Mouse (Mus musculus) heart, embryonic 11.5 days (tissue): ENCODE results near the gene Morn1. TPM values are rescaled to one million over a fixed set of nuclear protein-coding genes. Genes with fewer than 3 reads are reported as not detected.
A peak's percentile ranks its signal among the peaks of the same experiment; 100 is the strongest.

Experiments used
- ATAC-seq: fragments of 200-750 bp; cut with Nextera tagmentation; replicated peaks from 2 replicates; pipeline ENCODE4 v1.8.0; 2017; ENCODE audit warnings: moderate library complexity; ENCODE audit not compliant: insufficient number of reproducible peaks, low FRiP score, low TSS enrichment
- H3K27ac ChIP-seq: fragments of 300-500 bp; sonication (generic); 2 replicates; pipeline ENCODE4 v1.5.1; 2014; ENCODE audit warnings: mild to moderate bottlenecking, low read depth, low read length
- H3K27me3 ChIP-seq: fragments of 300-500 bp; sonication (generic); 2 replicates; pipeline ENCODE4 v1.6.1; 2014; ENCODE audit warnings: mild to moderate bottlenecking, low read length, mixed read lengths; ENCODE audit not compliant: control insufficient read depth, insufficient read depth
- H3K36me3 ChIP-seq: fragments of 300-500 bp; sonication (generic); 2 replicates; pipeline ENCODE4 v1.6.1; 2014; ENCODE audit warnings: mild to moderate bottlenecking, low read length, moderate library complexity, mixed read lengths; ENCODE audit not compliant: control insufficient read depth, insufficient read depth
- H3K4me1 ChIP-seq: fragments of 300-500 bp; sonication (generic); 2 replicates; pipeline ENCODE4 v1.6.1; 2014; ENCODE audit warnings: low read length; ENCODE audit not compliant: control insufficient read depth, insufficient read depth
- H3K4me2 ChIP-seq: fragments of 300-500 bp; sonication (generic); 2 replicates; pipeline ENCODE4 v1.6.1; 2014; ENCODE audit warnings: mild to moderate bottlenecking, moderate library complexity
- H3K4me3 ChIP-seq: fragments of 300-500 bp; sonication (generic); 2 replicates; pipeline ENCODE4 v1.5.1; 2014; ENCODE audit warnings: low read depth, low read length
- H3K9ac ChIP-seq: fragments of 300-500 bp; sonication (generic); 2 replicates; pipeline ENCODE4 v1.6.1; 2014; ENCODE audit warnings: mild to moderate bottlenecking, low read depth, low read length, moderate library complexity
- H3K9me3 ChIP-seq: fragments of 300-500 bp; sonication (generic); replicated peaks from 2 replicates; pipeline ENCODE4 v1.6.1; 2016; ENCODE audit warnings: low read length; ENCODE audit not compliant: control insufficient read depth
- WGBS: fragments of 180-500 bp; shearing (Covaris S2); extraction: QIAGEN DNeasy Blood & Tissue Kit; methylation state at CpG from one replicate; pipeline ENCODE4 v1.1.7; 2014; ENCODE audit not compliant: insufficient replicate concordance; 5-methylcytosine and 5-hydroxymethylcytosine counted together
- polyA plus RNA-seq: library from polyadenylated mRNA; unstranded; fragments of >200 nt; fragmentation: Nextera tagmentation; extraction: Ambion mirVana; gene quantifications from 2 replicates; pipeline ENCODE4 v1.2.1, GENCODE M21; 2014

Gene Morn1
- polyA plus RNA-seq, 1 experiment from 2014 or later = 2.9 TPM

- no peaks in the 10 kb centered on the region for H3K9me3 ChIP-seq
- no peak overlapping the region for H3K9ac ChIP-seq
- no peak overlapping the region for H3K4me3 ChIP-seq
- H3K27me3 ChIP-seq = peaks cover 11% of the 10 kb centered on the region; the same call in 1 of the 2 replicates
- WGBS = 46% methylated on average over 10 of the region's 10 CpGs
- H3K4me1 ChIP-seq = no peaks in the 10 kb centered on the region
- no peak overlapping the region for H3K4me2 ChIP-seq
- ATAC-seq = no peak
- H3K36me3 ChIP-seq = no peaks in the 10 kb centered on the region
- no peak overlapping the region for H3K27ac ChIP-seq
Observed at GRCm38 (mm10) chr4:155058325-155058724, 28.1 kb upstream of the Morn1 start.

- Histone ChIP-seq H3K4me2 (no peak overlapping the region), H3K27ac (no peak overlapping the region), H3K9ac (no peak overlapping the region), H3K4me1 (peaks cover 16% of the 10 kb centered on the region), H3K27me3 (0 out of 2 replicates have a peak, but pooled peaks cover 3% of the 10 kb centered on the region), H3K36me3 (peaks cover 2% of the 10 kb centered on the region; the same call in 1 of the 2 replicates), H3K9me3 (no peaks in the 10 kb centered on the region), H3K4me3 (no peak overlapping the region)
- WGBS = 36% methylated on average over 3 of the region's 3 CpGs
- no peak for ATAC-seq
Observed at GRCm38 (mm10) chr4:155063895-155064294, 22.5 kb upstream of the Morn1 start.

GRCm38 (mm10) chr4:155064474-155064873 lies 21.9 kb upstream of the Morn1 start:
- no peak for ATAC-seq
- H3K4me2 ChIP-seq = no peak overlapping the region
- WGBS = 39% methylated on average over 2 of the region's 2 CpGs
- H3K4me1 ChIP-seq = peaks cover 16% of the 10 kb centered on the region
- H3K9me3 ChIP-seq = no peaks in the 10 kb centered on the region
- 0 out of 2 replicates have a peak, but pooled peaks cover 3% of the 10 kb centered on the region for H3K27me3 ChIP-seq
- H3K27ac ChIP-seq = no peak overlapping the region
- peaks cover 5% of the 10 kb centered on the region for H3K36me3 ChIP-seq
- no peak overlapping the region for H3K4me3 ChIP-seq
- H3K9ac ChIP-seq = no peak overlapping the region

GRCm38 (mm10) chr4:155065970-155066833 lies 20.2 kb upstream of the Morn1 start:
- peaks cover 16% of the 10 kb centered on the region for H3K4me1 ChIP-seq
- H3K27ac ChIP-seq = 0 out of 2 replicates have a peak overlapping the region, but pooled peaks have one; percentile 35
- 4% methylated on average over 15 of the region's 15 CpGs for WGBS
- 0 out of 2 replicates have a peak, but pooled peaks cover 3% of the 10 kb centered on the region for H3K27me3 ChIP-seq
- H3K9me3 ChIP-seq = no peaks in the 10 kb centered on the region
- peak overlapping the region; percentile 55 for H3K4me3 ChIP-seq
- peaks cover 20% of the 10 kb centered on the region for H3K36me3 ChIP-seq
- H3K4me2 ChIP-seq = peak overlapping the region; percentile 89
- H3K9ac ChIP-seq = no peak overlapping the region
- peak; percentile 14 for ATAC-seq

- H3K4me2 ChIP-seq = peak within 1 kb of the TSS; percentile 89
- WGBS = under 1% methylated on average over 48 of the region's 48 CpGs
- peak within 1 kb of the TSS; percentile 81 for H3K9ac ChIP-seq
- peaks cover 16% of the 10 kb centered on the region for H3K4me1 ChIP-seq
- H3K27me3 ChIP-seq = no peaks in the 10 kb centered on the region
- peak within 1 kb of the TSS; percentile 35 for H3K27ac ChIP-seq
- peak within 1 kb of the TSS; percentile 55 for H3K4me3 ChIP-seq
- H3K9me3 ChIP-seq = no peaks in the 10 kb centered on the region
- H3K36me3 ChIP-seq = peaks cover 28% of the 10 kb centered on the region
- ATAC-seq = peak; percentile 91
Observed at GRCm38 (mm10) chr4:155066834-155067522, 19.4 kb upstream of the Morn1 start, which contains the start of gene Pex10. Gene Pex10, plus strand, starts transcription at chr4:155067016.

GRCm38 (mm10) chr4:155068357-155068972 lies 17.9 kb upstream of the Morn1 start:
- Histone ChIP-seq H3K4me2 (peak overlapping the region; percentile 89; the same call in 1 of the 2 replicates), H3K9me3 (no peaks in the 10 kb centered on the region), H3K36me3 (peaks cover 38% of the 10 kb centered on the region), H3K27ac (no peak overlapping the region), H3K9ac (0 out of 2 replicates have a peak overlapping the region, but pooled peaks have one; percentile 81), H3K4me3 (no peak overlapping the region), H3K4me1 (peaks cover 16% of the 10 kb centered on the region), H3K27me3 (no peaks in the 10 kb centered on the region)
- 91% methylated on average over 20 of the region's 20 CpGs for WGBS
- ATAC-seq = no peak

GRCm38 (mm10) chr4:155069191-155069590 lies 17.2 kb upstream of the Morn1 start:
- peaks cover 44% of the 10 kb centered on the region for H3K36me3 ChIP-seq
- H3K27ac ChIP-seq = no peak overlapping the region
- peaks cover 16% of the 10 kb centered on the region for H3K4me1 ChIP-seq
- no peak overlapping the region for H3K4me3 ChIP-seq
- H3K27me3 ChIP-seq = no peaks in the 10 kb centered on the region
- no peak overlapping the region for H3K9ac ChIP-seq
- no peak overlapping the region for H3K4me2 ChIP-seq
- WGBS = 85% methylated on average over 6 of the region's 6 CpGs
- H3K9me3 ChIP-seq = no peaks in the 10 kb centered on the region
- no peak for ATAC-seq

- Histone ChIP-seq H3K36me3 (peaks cover 49% of the 10 kb centered on the region), H3K4me2 (no peak overlapping the region), H3K4me1 (peaks cover 16% of the 10 kb centered on the region), H3K9me3 (no peaks in the 10 kb centered on the region), H3K4me3 (no peak overlapping the region), H3K27me3 (no peaks in the 10 kb centered on the region), H3K9ac (no peak overlapping the region), H3K27ac (no peak overlapping the region)
- WGBS = 93% methylated on average over 13 of the region's 13 CpGs
- ATAC-seq = no peak
Observed at GRCm38 (mm10) chr4:155070199-155070598, 16.2 kb upstream of the Morn1 start.
